Mouse (Mus musculus): ENCODE results near the gene AK157302.
"Not testable (repeated sequence)": the region's sequence is repeated elsewhere in the genome, so short reads cannot be mapped to it uniquely, and the experiment has no call there.

AK157302 gene

GRCm38 (mm10) chr13:21495080-21495479 is at the start of gene AK157302:
Gene AK157302, plus strand, starts transcription at chr13:21495223.
- no peak for DNase-seq (ENCODE audit: low spot score in 2 of 2)

- no peak for DNase-seq (ENCODE audit: low spot score in 2 of 2)
Measured at GRCm38 (mm10) chr13:21446796-21447195, 48.2 kb upstream of the AK157302 start.

- no peak for DNase-seq (ENCODE audit: low spot score in 2 of 2)
Measured at GRCm38 (mm10) chr13:21447856-21448614, 47.0 kb upstream of the AK157302 start.

- no peak for DNase-seq (ENCODE audit: low spot score in 2 of 2)
Measured at GRCm38 (mm10) chr13:21453042-21453441, 42.0 kb upstream of the AK157302 start.

- DNase-seq (ENCODE audit: low spot score in 2 of 2): peak; percentile 71 to 81
Measured at GRCm38 (mm10) chr13:21453449-21453848, 41.6 kb upstream of the AK157302 start, which contains the start of gene Zscan26. Gene Zscan26, minus strand, starts transcription at chr13:21453730.

GRCm38 (mm10) chr13:21454133-21454532 is 40.9 kb upstream of the AK157302 start:
- DNase-seq (ENCODE audit: low spot score in 2 of 2): no peak

GRCm38 (mm10) chr13:21456347-21456746 is 38.7 kb upstream of the AK157302 start:
- DNase-seq (ENCODE audit: low spot score in 2 of 2): no peak

- not testable (repeated sequence) for DNase-seq (ENCODE audit: low spot score in 2 of 2)
Measured at GRCm38 (mm10) chr13:21462516-21462915, 32.5 kb upstream of the AK157302 start.

GRCm38 (mm10) chr13:21467336-21467735 is 27.7 kb upstream of the AK157302 start:
- no peak for DNase-seq (ENCODE audit: low spot score in 2 of 2)

- DNase-seq (ENCODE audit: low spot score in 2 of 2): peak; percentile 72 to 87
Measured at GRCm38 (mm10) chr13:21468061-21469019, 26.7 kb upstream of the AK157302 start, which contains the start of gene Nkapl. Gene Nkapl, minus strand, starts transcription at chr13:21468509.

GRCm38 (mm10) chr13:21469097-21469496 is 25.9 kb upstream of the AK157302 start:
- DNase-seq (ENCODE audit: low spot score in 2 of 2): no peak

GRCm38 (mm10) chr13:21472427-21472826 is 22.6 kb upstream of the AK157302 start:
- DNase-seq (ENCODE audit: low spot score in 2 of 2): no peak

- not testable (repeated sequence) for DNase-seq (ENCODE audit: low spot score in 2 of 2)
Measured at GRCm38 (mm10) chr13:21478759-21479670, 16.0 kb upstream of the AK157302 start, which contains the start of the genes Zkscan4 and Gm10065. Gene Zkscan4, plus strand, starts transcription at chr13:21478907. Gene Gm10065, minus strand, starts transcription at chr13:21479441.

- DNase-seq (ENCODE audit: low spot score in 2 of 2): no peak
Measured at GRCm38 (mm10) chr13:21486881-21487280, 8.1 kb upstream of the AK157302 start.

GRCm38 (mm10) chr13:21492847-21493246 is 2.2 kb upstream of the AK157302 start:
- DNase-seq (ENCODE audit: low spot score in 2 of 2): no peak

- DNase-seq (ENCODE audit: low spot score in 2 of 2): not testable (repeated sequence)
Measured at GRCm38 (mm10) chr13:21501182-21501581, 6.2 kb downstream of the AK157302 start, which contains the start of gene Gm11273. Gene Gm11273, minus strand, starts transcription at chr13:21501418.

GRCm38 (mm10) chr13:21502296-21502695 is 7.3 kb downstream of the AK157302 start:
- no peak for DNase-seq (ENCODE audit: low spot score in 2 of 2)

- peak; percentile 78 to 86 for DNase-seq (ENCODE audit: low spot score in 2 of 2)
Measured at GRCm38 (mm10) chr13:21506221-21506649, 11.2 kb downstream of the AK157302 start.

- DNase-seq (ENCODE audit: low spot score in 2 of 2): no peak
Measured at GRCm38 (mm10) chr13:21530136-21530535, 35.1 kb downstream of the AK157302 start.

- peak; percentile 83 to 90 for DNase-seq (ENCODE audit: low spot score in 2 of 2)
Measured at GRCm38 (mm10) chr13:21530781-21531201, 35.8 kb downstream of the AK157302 start, which contains the start of gene Zkscan8. Gene Zkscan8, minus strand, starts transcription at chr13:21531120.

GRCm38 (mm10) chr13:21542708-21543107 is 47.7 kb downstream of the AK157302 start, which contains the start of gene Olfr1366:
Gene Olfr1366, minus strand, starts transcription at chr13:21542808.
- no peak for DNase-seq (ENCODE audit: low spot score in 2 of 2)

All from spleen, postnatal 4 days (tissue).